Mouse (Mus musculus): Measurements from ENCODE around the gene Gm12569. TPM values are rescaled to one million over a fixed set of nuclear protein-coding genes. Genes with fewer than 3 reads are reported as not detected.
A peak's percentile ranks its signal among the peaks of the same experiment; 100 is the strongest.

Gm12569 gene
- total RNA-seq, 1 experiment: 8.0 TPM

DNA sequence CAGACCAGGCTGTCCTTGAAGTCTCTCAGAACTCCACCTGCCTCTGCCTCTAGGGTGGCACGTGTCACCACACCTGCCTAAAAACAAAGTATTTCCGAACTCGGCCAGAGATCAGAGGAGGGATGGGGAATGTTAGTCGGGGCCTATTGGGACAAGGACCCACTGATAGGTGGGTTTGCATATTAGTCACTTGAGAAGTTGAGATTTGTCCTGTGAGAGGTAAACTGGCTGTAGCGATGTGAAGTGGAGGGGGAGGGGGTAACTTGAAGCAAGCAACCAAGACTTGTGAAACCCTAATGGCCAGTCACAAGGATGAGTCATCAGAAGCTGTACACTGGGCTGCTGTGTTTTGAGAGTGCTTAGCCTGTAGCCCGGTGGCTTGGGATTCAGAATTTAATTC is 44.1 kb downstream of the Gm12569 start:
- no peaks in the 10 kb centered on the region for H3K9me3 ChIP-seq (ENCODE audit: control insufficient read depth, insufficient read depth, low read depth, low read length)
- H3K4me1 ChIP-seq (ENCODE audit: control insufficient read depth in 2 of 2, insufficient read depth in 2 of 2, low read length in 2 of 2, poor library complexity in 1 of 2): peaks cover 2 to 6% of the 10 kb centered on the region in 2 experiments
- peak overlapping the region; percentile 60 to 78 for H3K4me3 ChIP-seq (ENCODE audit: insufficient read depth in 1 of 2, low read depth in 1 of 2, low read length in 2 of 2, poor library complexity in 1 of 2, severe bottlenecking in 1 of 2)
- H3K27ac ChIP-seq (ENCODE audit: insufficient read depth, low read depth, low read length, poor library complexity, severe bottlenecking): no peak overlapping the region
- in situ Hi-C loops (cut with MboI; ENCODE audit: low sequenced_read_pairs in 2 of 2, unreplicated experiment in 2 of 2): no loop called here
- peaks cover 3% of the 10 kb centered on the region for H3K36me3 ChIP-seq (ENCODE audit: control insufficient read depth, insufficient read depth, low read length, poor library complexity, severe bottlenecking)
- TF ChIP-seq HCFC1 (IDR thresholded peaks at IDR 0.05; ENCODE audit: borderline replicate concordance, insufficient read depth, low read length): no peak
- 0 out of 2 replicates have a peak, but pooled peaks have one; percentile 35 for TF ChIP-seq MAFK (IDR thresholded peaks at IDR 0.05; ENCODE audit: insufficient read depth, low read depth, low read length)
- peak overlapping the region; percentile 72 for H3K9ac ChIP-seq (ENCODE audit: insufficient read depth, low read depth, low read length, poor library complexity, severe bottlenecking)
- no peak for DNase-seq (ENCODE audit: low read depth, low spot score)

DNA sequence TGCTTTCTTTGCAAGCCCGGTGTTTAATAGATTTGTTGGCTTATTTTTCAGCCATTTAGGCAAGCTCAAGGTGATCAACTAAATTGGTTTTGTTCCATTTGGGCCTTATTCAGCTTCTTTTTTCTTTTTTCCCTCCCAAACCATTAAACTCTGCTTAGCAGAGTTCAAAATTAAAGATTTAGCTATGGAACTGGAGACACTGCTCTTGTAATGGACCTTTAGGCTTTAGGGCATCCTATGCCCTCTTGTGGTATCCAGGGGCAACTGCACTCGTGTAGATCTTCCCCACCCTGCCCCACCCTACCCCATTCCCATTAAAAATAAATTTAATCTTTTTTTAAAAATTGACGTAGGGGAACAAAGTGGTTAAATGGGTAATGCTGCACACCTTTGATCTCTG is 45.1 kb downstream of the Gm12569 start:
- TF ChIP-seq ZNF384 (IDR thresholded peaks at IDR 0.05; ENCODE audit: low read depth, low read length) (no peak), ZC3H11A (IDR thresholded peaks at IDR 0.05; ENCODE audit: borderline replicate concordance, low read depth, low read length) (0 out of 2 replicates have a peak, but pooled peaks have one; percentile 21)
- in situ Hi-C loops (cut with MboI; ENCODE audit: low sequenced_read_pairs in 2 of 2, unreplicated experiment in 2 of 2): no loop called here
- peaks cover 2 to 6% of the 10 kb centered on the region in 2 experiments for H3K4me1 ChIP-seq (ENCODE audit: control insufficient read depth in 2 of 2, insufficient read depth in 2 of 2, low read length in 2 of 2, poor library complexity in 1 of 2)

DNA sequence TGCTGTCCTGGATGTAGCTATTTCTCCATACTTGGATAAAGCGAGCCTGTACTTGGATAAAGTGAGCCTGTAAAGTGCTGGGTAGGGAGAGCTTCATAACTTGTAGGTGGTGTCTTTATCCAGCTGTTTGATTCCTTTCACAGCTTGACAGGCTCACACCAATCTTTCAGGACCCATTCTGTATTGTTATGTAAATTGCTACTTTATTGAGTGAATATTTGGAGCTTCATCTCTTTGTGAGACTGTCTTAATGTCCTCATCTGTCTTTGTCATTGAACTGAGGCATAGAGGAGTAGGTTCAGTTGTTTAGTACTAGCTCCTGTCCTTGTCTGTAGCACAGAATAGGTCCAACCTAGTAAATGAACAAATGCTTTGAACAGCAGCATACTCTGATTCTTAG is 54.1 kb downstream of the Gm12569 start:
- no peaks in the 10 kb centered on the region for H3K9me3 ChIP-seq (ENCODE audit: control insufficient read depth, insufficient read depth, low read depth, low read length)
- peaks cover 19% of the 10 kb centered on the region for H3K36me3 ChIP-seq (ENCODE audit: control insufficient read depth, insufficient read depth, low read length, poor library complexity, severe bottlenecking)
- H3K27ac ChIP-seq (ENCODE audit: insufficient read depth, low read depth, low read length, poor library complexity, severe bottlenecking): no peak overlapping the region
- in situ Hi-C loops (cut with MboI; ENCODE audit: low sequenced_read_pairs in 2 of 2, unreplicated experiment in 2 of 2): no loop called here
- DNase-seq (ENCODE audit: low read depth, low spot score): peak; percentile 3
- H3K4me3 ChIP-seq (ENCODE audit: insufficient read depth in 1 of 2, low read depth in 1 of 2, low read length in 2 of 2, poor library complexity in 1 of 2, severe bottlenecking in 1 of 2): no peak overlapping the region
- H3K4me1 ChIP-seq (ENCODE audit: control insufficient read depth in 2 of 2, insufficient read depth in 2 of 2, low read length in 2 of 2, poor library complexity in 1 of 2): no peaks in the 10 kb centered on the region; a peak in 1 of 4 replicates
- H3K9ac ChIP-seq (ENCODE audit: insufficient read depth, low read depth, low read length, poor library complexity, severe bottlenecking): no peak overlapping the region
- TF ChIP-seq HCFC1 (IDR thresholded peaks at IDR 0.05; ENCODE audit: borderline replicate concordance, insufficient read depth, low read length) (no peak), ZNF384 (IDR thresholded peaks at IDR 0.05; ENCODE audit: low read depth, low read length) (no peak), MAFK (IDR thresholded peaks at IDR 0.05; ENCODE audit: insufficient read depth, low read depth, low read length) (no peak), CHD2 (IDR thresholded peaks at IDR 0.05; ENCODE audit: low read depth, low read length) (no peak), ZC3H11A (IDR thresholded peaks at IDR 0.05; ENCODE audit: borderline replicate concordance, low read depth, low read length) (no peak)

More for the DNA sequence above, 45.1 kb downstream of the Gm12569 start:
- DNase-seq (ENCODE audit: low read depth, low spot score): no peak
- H3K9ac ChIP-seq (ENCODE audit: insufficient read depth, low read depth, low read length, poor library complexity, severe bottlenecking): no peak overlapping the region
- no peak overlapping the region for H3K4me3 ChIP-seq (ENCODE audit: insufficient read depth in 1 of 2, low read depth in 1 of 2, low read length in 2 of 2, poor library complexity in 1 of 2, severe bottlenecking in 1 of 2)
- no peaks in the 10 kb centered on the region for H3K9me3 ChIP-seq (ENCODE audit: control insufficient read depth, insufficient read depth, low read depth, low read length)
- H3K36me3 ChIP-seq (ENCODE audit: control insufficient read depth, insufficient read depth, low read length, poor library complexity, severe bottlenecking): peaks cover 4% of the 10 kb centered on the region
- H3K27ac ChIP-seq (ENCODE audit: insufficient read depth, low read depth, low read length, poor library complexity, severe bottlenecking): no peak overlapping the region

Other genes with a start within 250 kb of the Gm12569 start
- not detected in 2 replicates for gene Olfr1377, start 238.5 kb upstream of the Gm12569 start, total RNA-seq (2012; rRNA removed)
- gene Olfr51, start 216.9 kb upstream of the Gm12569 start, total RNA-seq (2012; rRNA removed): not detected in 2 replicates
- not detected in 2 replicates for gene Olfr54, start 206.2 kb upstream of the Gm12569 start, total RNA-seq (2012; rRNA removed)
- gene Olfr1375, start 172.4 kb upstream of the Gm12569 start, total RNA-seq (2012; rRNA removed): not detected in 2 replicates
- gene Zfp354a, start 161.2 kb upstream of the Gm12569 start, total RNA-seq (2012; rRNA removed): 6.6 and 7.1 TPM in 2 replicates
- gene Clk4, start 41.3 kb downstream of the Gm12569 start, total RNA-seq (2012; rRNA removed): 62.5 and 73.7 TPM in 2 replicates
- 0.31 TPM in 1 of 2 replicates, not detected in the other for gene BC049762, start 42.6 kb downstream of the Gm12569 start, total RNA-seq (2012; rRNA removed)
- gene Col23a1, start 69.4 kb downstream of the Gm12569 start, total RNA-seq (2012; rRNA removed): 0.26 and 0.40 TPM in 2 replicates